Mouse (Mus musculus) forebrain, embryonic 12.5 days (tissue): ENCODE measurements around the gene Mknk1. TPM values are rescaled to one million over a fixed set of nuclear protein-coding genes. Genes with fewer than 3 reads are reported as not detected.
A peak's percentile ranks its signal among the peaks of the same experiment; 100 is the strongest.

Experiments
- ATAC-seq: fragments of 200-750 bp; cut with Nextera tagmentation; 2 replicates; pipeline ENCODE4 v1.8.0; 2017; ENCODE audit warnings: moderate TSS enrichment; ENCODE audit not compliant: low FRiP score
- H3K27ac ChIP-seq: fragments of 300-500 bp; sonication (generic); 2 replicates; pipeline ENCODE4 v1.5.1; 2016; ENCODE audit warnings: mild to moderate bottlenecking
- H3K27me3 ChIP-seq: fragments of 300-500 bp; sonication (generic); 2 replicates; pipeline ENCODE4 v1.6.1; 2016; ENCODE audit warnings: mild to moderate bottlenecking
- H3K36me3 ChIP-seq: fragments of 300-500 bp; sonication (generic); replicated peaks from 2 replicates; pipeline ENCODE4 v1.6.1; 2016; ENCODE audit warnings: mild to moderate bottlenecking
- H3K4me1 ChIP-seq: fragments of 300-500 bp; sonication (generic); 2 replicates; pipeline ENCODE4 v1.6.1; 2016
- H3K4me2 ChIP-seq: fragments of 300-500 bp; sonication (generic); 2 replicates; pipeline ENCODE4 v1.6.1; 2016; ENCODE audit warnings: mild to moderate bottlenecking, moderate library complexity
- H3K4me3 ChIP-seq: fragments of 300-500 bp; sonication (generic); replicated peaks from 2 replicates; pipeline ENCODE4 v1.5.1; 2016; ENCODE audit warnings: mild to moderate bottlenecking
- H3K9ac ChIP-seq: fragments of 300-500 bp; sonication (generic); 2 replicates; pipeline ENCODE4 v1.6.1; 2016; ENCODE audit warnings: mild to moderate bottlenecking
- H3K9me3 ChIP-seq: fragments of 300-500 bp; sonication (generic); 2 replicates; pipeline ENCODE4 v1.6.1; 2016
- WGBS: fragments of 180-500 bp; shearing (Covaris S2); methylation state at CpG from one replicate; pipeline ENCODE4 v1.1.7; 2016; 5-methylcytosine and 5-hydroxymethylcytosine counted together
- polyA plus RNA-seq: library from polyadenylated mRNA; unstranded; fragments of >200 nt; fragmentation: Nextera tagmentation; extraction: Ambion mirVana; gene quantifications from 2 replicates; pipeline ENCODE4 v1.2.1, GENCODE M21; 2016

Gene Mknk1
- polyA plus RNA-seq, 1 experiment from 2014 or later: 25.9 TPM

DNA sequence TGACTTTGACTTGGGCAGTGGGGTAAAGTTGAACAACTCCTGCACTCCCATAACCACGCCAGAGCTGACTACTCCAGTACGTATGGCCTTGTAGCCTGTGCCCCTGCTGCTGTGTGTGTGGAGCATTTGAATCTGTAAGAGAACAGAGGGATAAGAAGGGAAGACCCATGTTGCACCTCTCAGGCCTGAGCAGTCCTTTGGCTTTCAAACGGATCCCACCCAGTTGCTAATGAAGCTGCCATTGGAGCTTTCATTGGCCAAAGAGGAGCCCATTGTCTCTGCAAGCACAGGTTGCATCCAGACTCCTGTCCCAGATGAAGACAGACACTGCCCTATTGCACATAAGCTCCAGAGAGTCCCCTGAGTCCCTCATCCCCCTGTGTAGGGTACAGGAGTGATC is 34.2 kb downstream of the Mknk1 start:
- H3K36me3 ChIP-seq: peaks cover 29% of the 10 kb centered on the region
- no peak for ATAC-seq
- H3K9ac ChIP-seq: no peak overlapping the region
- no peak overlapping the region for H3K4me2 ChIP-seq
- no peak overlapping the region for H3K4me3 ChIP-seq
- H3K27me3 ChIP-seq: no peaks in the 10 kb centered on the region
- no peak overlapping the region for H3K27ac ChIP-seq
- H3K4me1 ChIP-seq: peaks cover 30% of the 10 kb centered on the region
- H3K9me3 ChIP-seq: no peaks in the 10 kb centered on the region
- 77% methylated on average over 3 of the region's 3 CpGs for WGBS

DNA sequence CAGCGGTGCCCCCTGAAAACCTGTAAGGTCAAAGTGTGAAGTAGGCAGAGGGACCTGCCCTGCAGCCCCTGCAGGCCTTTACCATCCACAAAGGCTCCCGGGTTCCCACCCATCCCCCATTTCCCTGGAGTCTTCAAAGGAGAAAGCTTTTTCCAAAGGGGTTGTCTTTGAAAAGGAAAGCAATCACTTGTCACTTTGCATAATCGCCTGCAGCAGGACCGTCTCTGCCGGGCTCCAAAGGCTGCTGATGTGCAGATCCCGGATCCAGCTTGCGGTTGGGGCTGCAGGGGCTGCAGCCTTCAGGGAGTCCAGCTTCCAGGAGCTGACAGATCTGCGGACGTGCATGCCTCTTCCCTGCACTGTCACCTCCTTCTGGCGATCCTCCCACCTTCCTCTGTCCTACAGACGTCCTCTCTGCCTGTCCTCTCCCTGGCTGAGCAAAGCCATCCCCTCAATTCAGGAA is 39.2 kb downstream of the Mknk1 start:
- peak; percentile 57 for ATAC-seq
- Histone ChIP-seq H3K9me3 (no peaks in the 10 kb centered on the region), H3K4me2 (peak overlapping the region; percentile 45), H3K9ac (peak overlapping the region; percentile 36; the same call in 1 of the 2 replicates), H3K4me1 (peaks cover 56% of the 10 kb centered on the region), H3K27me3 (no peaks in the 10 kb centered on the region), H3K36me3 (peaks cover 20% of the 10 kb centered on the region; the same call in 1 of the 2 replicates), H3K27ac (peak overlapping the region; percentile 84), H3K4me3 (no peak overlapping the region)
- WGBS: 1% methylated on average over 11 of the region's 11 CpGs

DNA sequence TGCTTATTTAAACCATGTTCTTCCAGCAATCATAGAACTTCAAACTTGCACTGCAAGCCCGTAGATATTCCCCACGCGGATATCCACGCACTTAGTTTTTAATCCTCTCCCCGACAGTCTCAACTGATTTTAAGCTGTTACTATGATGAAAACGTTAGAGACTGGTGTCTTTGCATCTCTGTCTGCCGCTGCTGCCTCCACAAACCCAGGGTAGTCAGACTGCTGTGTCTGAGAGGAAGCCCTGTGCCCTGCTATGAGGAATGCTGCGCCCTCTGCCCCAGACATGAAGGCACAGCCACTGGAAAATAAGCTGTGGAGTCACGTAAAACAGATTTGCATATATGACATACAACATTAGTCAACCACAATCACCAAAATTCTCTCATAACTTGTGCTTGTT is 39.8 kb downstream of the Mknk1 start:
- no peak overlapping the region for H3K27ac ChIP-seq
- H3K4me1 ChIP-seq: peaks cover 56% of the 10 kb centered on the region
- H3K4me3 ChIP-seq: no peak overlapping the region
- 35% methylated on average over 9 of the region's 9 CpGs for WGBS
- H3K9ac ChIP-seq: no peak overlapping the region
- no peaks in the 10 kb centered on the region for H3K9me3 ChIP-seq
- H3K4me2 ChIP-seq: no peak overlapping the region
- no peak for ATAC-seq
- H3K36me3 ChIP-seq: peaks cover 14% of the 10 kb centered on the region; the same call in 1 of the 2 replicates
- 0 out of 2 replicates have a peak, but pooled peaks cover under 1% of the 10 kb centered on the region for H3K27me3 ChIP-seq

DNA sequence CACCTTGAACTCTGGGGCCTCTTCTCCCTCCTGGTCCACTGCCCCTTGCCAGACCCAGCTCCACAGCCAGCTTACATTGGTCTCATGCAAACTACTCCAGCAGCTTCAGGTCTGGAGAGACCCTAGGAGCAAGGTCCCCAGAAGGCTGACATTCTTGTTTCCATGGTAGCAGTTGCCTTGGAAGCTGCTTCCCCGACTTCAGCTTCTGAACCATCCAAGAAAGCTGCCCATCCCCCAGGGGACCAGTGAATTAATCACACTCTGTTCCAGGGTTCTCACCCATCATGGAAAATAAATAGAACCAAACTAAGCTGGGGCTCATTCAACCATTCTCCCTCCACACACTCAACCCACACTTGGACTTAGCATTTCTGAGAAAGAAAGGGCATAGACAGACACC is 42.2 kb downstream of the Mknk1 start:
- 6% methylated on average over 1 of the region's 1 CpGs for WGBS
- Histone ChIP-seq H3K4me3 (no peak overlapping the region), H3K9ac (no peak overlapping the region), H3K27me3 (peaks cover 11% of the 10 kb centered on the region; the same call in 1 of the 2 replicates), H3K36me3 (0 out of 2 replicates have a peak, but pooled peaks cover 3% of the 10 kb centered on the region), H3K9me3 (no peaks in the 10 kb centered on the region), H3K4me2 (0 out of 2 replicates have a peak overlapping the region, but pooled peaks have one; percentile 5), H3K27ac (peak overlapping the region; percentile 62), H3K4me1 (peaks cover 56% of the 10 kb centered on the region)
- peak; percentile 66 for ATAC-seq

DNA sequence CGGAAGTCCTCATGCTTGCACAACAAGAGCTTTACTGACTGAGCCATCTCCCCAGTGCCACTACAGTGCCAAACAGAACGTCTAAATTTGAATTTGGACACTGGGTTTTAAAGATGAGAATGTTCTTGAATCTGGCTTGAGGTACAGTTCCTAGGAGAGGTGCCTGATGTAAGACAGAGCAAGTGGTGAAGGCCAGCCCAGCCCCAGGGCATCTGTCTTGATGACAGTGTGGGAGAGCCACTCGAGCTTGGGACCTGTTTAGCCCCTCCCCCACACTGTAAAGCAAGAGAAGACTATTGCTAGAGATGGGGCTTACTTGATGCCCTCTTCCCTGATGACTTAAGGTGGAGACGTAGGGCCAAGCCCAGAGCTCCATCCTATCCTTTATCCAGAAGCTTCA is 43.2 kb downstream of the Mknk1 start:
- no peak overlapping the region for H3K4me2 ChIP-seq
- no peak overlapping the region for H3K4me3 ChIP-seq
- 70% methylated on average over 4 of the region's 4 CpGs for WGBS
- ATAC-seq: no peak
- H3K4me1 ChIP-seq: peaks cover 53% of the 10 kb centered on the region
- H3K27me3 ChIP-seq: peaks cover 12% of the 10 kb centered on the region; the same call in 1 of the 2 replicates
- H3K9me3 ChIP-seq: no peaks in the 10 kb centered on the region
- no peak overlapping the region for H3K27ac ChIP-seq
- no peak overlapping the region for H3K9ac ChIP-seq
- no peaks in the 10 kb centered on the region for H3K36me3 ChIP-seq

DNA sequence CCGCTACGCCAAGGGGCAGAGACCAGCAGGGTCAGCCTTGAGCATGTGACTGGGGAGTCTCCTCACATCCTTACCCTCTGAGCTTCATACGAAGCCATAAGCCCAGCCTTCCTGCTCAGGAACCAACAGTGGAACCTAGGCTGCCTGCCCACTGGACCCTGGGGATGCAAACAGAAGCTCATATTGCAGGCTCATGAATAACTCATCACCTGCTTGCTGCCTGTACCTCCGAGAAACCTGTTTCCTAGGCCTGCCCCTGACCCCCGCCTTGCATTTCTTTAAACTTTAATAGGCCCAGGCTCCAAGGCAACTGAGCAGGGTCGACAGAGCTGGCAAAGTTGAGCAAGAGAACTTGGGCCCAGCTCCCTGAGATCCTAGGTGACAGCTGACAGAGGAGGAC is 45.0 kb downstream of the Mknk1 start, which contains the start of gene Kncn:
TSS of gene Kncn (plus strand) at position 379 of the 400 bp plus-strand sequence.
- Histone ChIP-seq H3K36me3 (no peaks in the 10 kb centered on the region), H3K9ac (no peak within 1 kb of the TSS), H3K4me1 (peaks cover 35% of the 10 kb centered on the region), H3K27ac (no peak within 1 kb of the TSS), H3K9me3 (no peaks in the 10 kb centered on the region), H3K27me3 (peaks cover 24% of the 10 kb centered on the region), H3K4me3 (no peak within 1 kb of the TSS), H3K4me2 (no peak within 1 kb of the TSS)
- 75% methylated on average over 6 of the region's 6 CpGs for WGBS
- no peak for ATAC-seq

DNA sequence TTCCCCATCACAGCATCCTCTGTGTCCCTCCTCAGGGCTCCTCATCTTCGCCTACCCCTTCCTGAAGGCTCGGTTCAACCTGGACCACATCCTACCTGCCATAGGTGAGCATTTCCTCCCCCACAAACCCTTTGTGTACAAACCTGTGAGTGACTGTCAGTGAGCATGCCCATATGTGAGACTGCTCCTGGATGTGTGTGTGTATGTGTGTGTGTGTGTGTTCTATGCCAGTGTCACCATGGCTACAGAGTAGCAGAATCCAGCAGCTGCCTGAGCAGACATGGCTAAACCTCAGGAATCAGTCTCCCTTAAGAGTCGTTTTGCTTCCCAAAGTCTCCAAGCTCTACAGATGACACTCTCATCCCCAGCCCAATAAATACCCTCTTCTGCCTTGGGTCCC is 46.8 kb downstream of the Mknk1 start:
- no peak overlapping the region for H3K9ac ChIP-seq
- H3K27me3 ChIP-seq: peaks cover 42% of the 10 kb centered on the region
- H3K9me3 ChIP-seq: no peaks in the 10 kb centered on the region
- H3K27ac ChIP-seq: 0 out of 2 replicates have a peak overlapping the region, but pooled peaks have one; percentile 21
- H3K4me2 ChIP-seq: no peak overlapping the region
- no peaks in the 10 kb centered on the region for H3K36me3 ChIP-seq
- WGBS: 72% methylated on average over 3 of the region's 3 CpGs
- ATAC-seq: no peak
- peaks cover 27% of the 10 kb centered on the region for H3K4me1 ChIP-seq
- H3K4me3 ChIP-seq: no peak overlapping the region

DNA sequence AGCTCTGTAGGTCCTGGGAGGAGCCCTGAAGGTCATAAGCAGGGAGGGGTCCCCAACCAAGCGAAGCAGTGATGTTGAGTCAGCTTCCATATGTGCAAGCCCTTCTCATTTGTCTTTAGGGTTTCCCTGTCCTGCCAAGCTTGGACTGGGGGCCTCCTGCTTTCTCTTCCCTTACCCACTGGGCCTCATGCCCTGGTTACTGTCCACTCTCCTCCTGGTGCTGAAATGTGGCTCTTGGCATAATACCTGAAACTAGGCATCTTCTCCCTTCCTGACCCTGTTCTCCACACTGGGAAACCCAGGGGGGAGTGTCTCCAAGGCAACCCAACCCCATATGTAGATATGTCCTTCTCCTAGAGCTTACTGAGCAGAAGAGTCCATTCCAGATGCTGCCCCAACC is 47.9 kb downstream of the Mknk1 start:
- ATAC-seq: no peak
- Histone ChIP-seq H3K27me3 (peaks cover 53% of the 10 kb centered on the region), H3K36me3 (no peaks in the 10 kb centered on the region), H3K27ac (no peak overlapping the region), H3K9me3 (no peaks in the 10 kb centered on the region), H3K4me2 (no peak overlapping the region), H3K4me3 (no peak overlapping the region), H3K9ac (no peak overlapping the region), H3K4me1 (peaks cover 18% of the 10 kb centered on the region)
- 50% methylated on average over 1 of the region's 1 CpGs for WGBS

DNA sequence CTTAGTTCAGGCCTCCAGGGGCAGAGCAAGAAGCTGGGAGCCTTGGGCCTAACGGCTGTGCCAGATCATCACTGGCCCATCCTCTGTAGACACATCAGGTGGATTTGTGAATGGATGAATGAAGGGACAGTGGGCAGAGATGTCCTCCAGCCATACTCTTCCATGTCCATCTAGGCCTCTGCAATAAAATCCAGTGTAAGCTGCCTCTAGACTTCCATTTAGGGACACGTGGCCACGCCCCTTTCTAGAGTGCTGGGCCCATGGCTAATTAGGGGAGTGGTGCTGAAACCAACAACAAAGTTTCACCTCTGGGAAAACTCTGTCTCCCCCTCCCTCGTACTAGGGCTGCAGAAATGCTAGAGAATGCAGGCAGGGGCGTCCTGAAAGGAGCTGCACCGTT is 51.1 kb downstream of the Mknk1 start:
- no peak overlapping the region for H3K27ac ChIP-seq
- H3K4me3 ChIP-seq: peak overlapping the region; percentile 31
- peak overlapping the region; percentile 54; the same call in 1 of the 2 replicates for H3K9ac ChIP-seq
- H3K27me3 ChIP-seq: peaks cover 70% of the 10 kb centered on the region
- H3K9me3 ChIP-seq: no peaks in the 10 kb centered on the region
- WGBS: 11% methylated on average over 6 of the region's 6 CpGs
- peak overlapping the region; percentile 60 for H3K4me2 ChIP-seq
- peaks cover 11% of the 10 kb centered on the region for H3K4me1 ChIP-seq
- no peaks in the 10 kb centered on the region for H3K36me3 ChIP-seq
- ATAC-seq: peak; percentile 33

DNA sequence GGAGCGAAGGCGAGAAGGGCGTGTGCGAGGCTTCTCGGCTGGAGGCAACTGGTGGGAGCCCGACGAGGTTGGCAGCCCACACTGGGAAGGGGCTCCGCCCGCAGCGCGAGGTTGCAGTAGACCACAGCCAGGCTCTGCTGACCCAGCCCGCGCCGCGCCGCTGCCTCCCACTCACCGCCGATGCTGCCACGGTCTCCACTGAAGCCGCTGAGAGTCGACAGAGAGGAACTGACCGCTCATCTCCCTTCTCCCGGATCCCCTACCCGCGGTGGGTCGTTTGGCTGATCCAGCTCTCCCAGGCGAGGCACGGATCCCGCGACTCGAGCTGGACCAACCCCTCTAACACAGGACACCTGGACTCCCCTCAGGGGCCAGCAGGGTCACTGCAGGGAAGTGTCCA is 51.6 kb downstream of the Mknk1 start, which contains the start of gene 6430628N08Rik:
TSS of gene 6430628N08Rik (plus strand) at position 113 of the 400 bp plus-strand sequence.
- Histone ChIP-seq H3K4me3 (peak within 1 kb of the TSS; percentile 31), H3K36me3 (no peaks in the 10 kb centered on the region), H3K4me1 (peaks cover 11% of the 10 kb centered on the region), H3K27ac (no peak within 1 kb of the TSS), H3K9ac (peak within 1 kb of the TSS; percentile 54), H3K4me2 (peak within 1 kb of the TSS; percentile 60), H3K27me3 (peaks cover 70% of the 10 kb centered on the region), H3K9me3 (no peaks in the 10 kb centered on the region)
- ATAC-seq: peak; percentile 54
- under 1% methylated on average over 31 of the region's 31 CpGs for WGBS

DNA sequence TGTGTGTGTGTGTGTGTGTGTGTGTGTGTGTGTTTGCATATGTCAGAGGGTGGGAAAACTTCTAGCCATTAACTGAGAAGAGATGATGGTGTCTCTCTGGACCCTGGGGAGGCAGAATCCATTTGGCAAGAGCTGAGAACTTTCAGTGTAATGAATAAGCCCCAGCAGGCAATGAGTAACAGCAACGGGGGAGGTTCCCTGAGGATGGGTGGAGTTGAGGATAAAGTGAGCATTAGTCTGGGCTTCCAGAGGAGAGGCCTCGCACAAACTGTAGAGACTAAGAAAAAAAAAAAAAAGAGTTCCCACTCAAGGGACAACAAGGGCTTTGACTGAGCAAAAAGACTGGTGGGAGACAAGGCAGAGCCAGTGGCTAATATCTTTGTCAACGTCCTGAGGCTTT is 55.3 kb downstream of the Mknk1 start:
- ATAC-seq: no peak
- H3K4me3 ChIP-seq: no peak overlapping the region
- no peak overlapping the region for H3K9ac ChIP-seq
- no peaks in the 10 kb centered on the region for H3K36me3 ChIP-seq
- WGBS: 11% methylated on average over 3 of the region's 3 CpGs
- H3K4me2 ChIP-seq: no peak overlapping the region
- H3K4me1 ChIP-seq: peaks cover 25% of the 10 kb centered on the region
- H3K27me3 ChIP-seq: peaks cover 85% of the 10 kb centered on the region
- no peaks in the 10 kb centered on the region for H3K9me3 ChIP-seq
- H3K27ac ChIP-seq: no peak overlapping the region

DNA sequence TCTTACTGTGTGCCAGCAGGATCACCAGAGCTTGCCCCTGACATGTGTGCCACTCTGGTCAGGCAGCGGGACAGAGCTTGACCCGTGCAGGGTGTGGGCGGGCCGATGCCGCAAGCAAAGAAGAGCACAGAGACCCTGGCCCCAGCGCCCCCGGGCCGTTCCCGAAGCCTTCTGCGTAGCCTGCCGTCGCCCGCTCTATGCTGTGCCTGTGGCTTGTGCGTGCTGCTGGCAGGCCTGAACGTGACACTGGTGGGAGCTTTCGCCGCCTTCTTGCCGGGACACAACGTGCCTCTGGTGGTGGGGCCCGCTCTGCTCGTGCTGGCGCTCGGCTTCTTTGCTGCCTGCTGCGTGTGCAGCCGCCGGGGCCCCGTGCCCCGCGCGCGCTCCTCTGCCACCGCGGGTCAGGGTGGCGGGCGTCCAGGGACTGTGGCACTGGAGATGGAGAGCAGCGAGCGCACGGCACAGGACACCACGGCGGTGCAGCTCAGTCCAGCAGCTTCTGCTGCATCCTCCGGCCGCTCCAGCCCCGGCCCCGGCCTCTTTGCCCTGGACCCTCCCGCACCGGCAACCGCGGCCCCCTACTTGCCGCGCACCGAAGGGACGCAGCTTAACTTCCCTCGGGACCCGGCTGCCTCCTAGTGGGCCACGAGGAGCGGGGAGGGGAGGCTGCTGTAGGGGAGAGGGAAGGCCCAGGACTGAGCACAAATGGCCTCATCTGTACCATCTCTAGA is 59.1 kb downstream of the Mknk1 start:
- Histone ChIP-seq H3K9ac (peak overlapping the region; percentile 51), H3K4me1 (peaks cover 13% of the 10 kb centered on the region), H3K9me3 (no peaks in the 10 kb centered on the region), H3K36me3 (no peaks in the 10 kb centered on the region), H3K27me3 (peaks cover 87% of the 10 kb centered on the region), H3K4me3 (peak overlapping the region; percentile 42), H3K4me2 (peak overlapping the region; percentile 94), H3K27ac (no peak overlapping the region)
- WGBS: under 1% methylated on average over 53 of the region's 56 CpGs
- peak; percentile 74 for ATAC-seq
